Mouse (Mus musculus): Measurements from ENCODE around the gene Eed. TPM values are rescaled to one million over a fixed set of nuclear protein-coding genes. Genes with fewer than 3 reads are reported as not detected.

Gene Eed
- polyA plus RNA-seq, 1 experiment: 39.6 TPM

Other genes with a start within 250 kb of the Eed start
- not detected in 2 replicates for gene Ccdc81, start 77.4 kb downstream of the Eed start, polyA plus RNA-seq (2012; ENCODE audit: insufficient read depth, insufficient read length, missing spikeins)
- 67.9 and 99.0 TPM in 2 replicates for gene Hikeshi, start 39.8 kb downstream of the Eed start, polyA plus RNA-seq (2012; ENCODE audit: insufficient read depth, insufficient read length, missing spikeins)
- gene Picalm, start 149.2 kb upstream of the Eed start, polyA plus RNA-seq (2012; ENCODE audit: insufficient read depth, insufficient read length, missing spikeins): 125 and 126 TPM in 2 replicates